In the genomic region with DNA sequence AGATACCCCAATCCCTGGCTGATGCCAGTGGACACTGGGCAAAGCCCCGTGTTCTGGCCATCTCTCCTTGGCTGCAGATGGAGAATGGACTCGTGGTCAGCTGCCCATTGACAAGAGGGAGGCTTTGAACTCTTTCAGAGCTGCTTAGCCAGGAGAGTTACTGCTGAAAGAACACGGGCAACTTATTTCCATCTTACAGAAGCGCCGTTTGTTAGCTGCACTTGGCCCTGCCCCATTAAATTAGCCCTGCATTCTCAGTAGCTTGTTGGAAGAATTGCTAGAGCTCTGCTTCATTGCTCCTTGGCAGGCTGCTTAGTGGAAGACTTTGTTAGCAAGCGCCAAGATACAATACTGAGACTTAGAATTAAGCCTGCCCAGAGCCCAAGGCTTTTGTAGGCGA, we compare ENCODE assay signal across 15 mouse cellular contexts.
A peak's percentile ranks its signal among the peaks of the same experiment; 100 is the strongest.
DNase-seq lines count a peak whose midpoint lies in the region; ATAC-seq lines count a peak whose summit lies in the region.
"Had no signal": no experiment of that assay in that cellular context is flagged by ENCODE, and none has a peak within 500 bp of the region (broad histone marks: within the 10 kb centered on the region; RNA-seq: fewer than 3 reads in every experiment).

No protein-coding gene starts in this region.

- WGBS in forebrain, embryonic 13.5 days = 37% methylated on average over 7 of the region's 7 CpGs
- WGBS in forebrain, embryonic 11.5 days = 59% methylated on average over 7 of the region's 7 CpGs

- H3K27me3 ChIP-seq in forebrain, embryonic 13.5 days = no peaks in the 10 kb centered on the region
- H3K27me3 ChIP-seq in forebrain, embryonic 11.5 days (ENCODE audit: control insufficient read depth, insufficient read depth, low read length) = no peaks in the 10 kb centered on the region
- H3K27me3 ChIP-seq: embryonic facial prominence, embryonic 15.5 days; limb, embryonic 13.5 days; midbrain, embryonic 12.5 days; Patski had no signal

- H3K4me1 ChIP-seq in forebrain, embryonic 13.5 days = peaks cover 12% of the 10 kb centered on the region
- no peaks in the 10 kb centered on the region for H3K4me1 ChIP-seq in forebrain, embryonic 11.5 days (replicated peaks; ENCODE audit: control insufficient read depth, insufficient read depth, low read length)
- H3K4me1 ChIP-seq: embryonic facial prominence, embryonic 15.5 days; limb, embryonic 13.5 days had no signal

- no peak overlapping the region for H3K4me2 ChIP-seq in forebrain, embryonic 13.5 days
- no peak overlapping the region for H3K4me2 ChIP-seq in forebrain, embryonic 11.5 days (ENCODE audit: low read depth, low read length, severe bottlenecking)
- H3K4me2 ChIP-seq: embryonic facial prominence, embryonic 15.5 days; limb, embryonic 13.5 days; midbrain, embryonic 12.5 days had no signal

- no peak overlapping the region for H3K4me3 ChIP-seq in forebrain, embryonic 13.5 days
- no peak overlapping the region for H3K4me3 ChIP-seq in forebrain, embryonic 11.5 days (ENCODE audit: low read depth, low read length)
- H3K4me3 ChIP-seq: embryonic facial prominence, embryonic 15.5 days; limb, embryonic 13.5 days; midbrain, embryonic 12.5 days had no signal

- H3K9ac ChIP-seq in forebrain, embryonic 13.5 days = no peak overlapping the region
- H3K9ac ChIP-seq in forebrain, embryonic 11.5 days (ENCODE audit: low read length) = no peak overlapping the region
- H3K9ac ChIP-seq: embryonic facial prominence, embryonic 15.5 days; limb, embryonic 13.5 days; midbrain, embryonic 12.5 days had no signal

- no peaks in the 10 kb centered on the region for H3K9me3 ChIP-seq in forebrain, embryonic 13.5 days (replicated peaks)
- H3K9me3 ChIP-seq in forebrain, embryonic 11.5 days (ENCODE audit: control insufficient read depth, low read length) = no peaks in the 10 kb centered on the region
- H3K9me3 ChIP-seq: embryonic facial prominence, embryonic 15.5 days; limb, embryonic 13.5 days; midbrain, embryonic 12.5 days had no signal

- ATAC-seq in forebrain, embryonic 13.5 days = peak; percentile 74
- no peak for ATAC-seq in forebrain, embryonic 11.5 days (replicated peaks; ENCODE audit: low FRiP score)
- ATAC-seq in erythroblast, adult 5-6 weeks (replicated peaks; ENCODE audit: low FRiP score, poor library complexity, severe bottlenecking) = no peak
- ATAC-seq: Patski had no signal

- DNase-seq in forebrain, embryonic 11.5 days (ENCODE audit: low spot score) = no peak
- DNase-seq in right cerebral cortex, adult 2 months (ENCODE audit: low spot score in 2 of 2) = peak; percentile 29 to 39
- no peak for DNase-seq in right cerebral cortex, postnatal 4 days
- DNase-seq in layer of hippocampus, postnatal 10 days (ENCODE audit: low spot score in 2 of 2) = peak; percentile 32 to 59
- DNase-seq in right cerebral cortex, postnatal 36 days (ENCODE audit: low spot score in 2 of 2) = peak; percentile 18 to 55
- no peak for DNase-seq in T-cell, adult 2 months (ENCODE audit: low spot score)
- DNase-seq: adrenal gland, postnatal 10 days; cerebellum, adult 8-10 months had no signal

- H3K36me3 ChIP-seq in forebrain, embryonic 13.5 days (ENCODE audit: poor library complexity, severe bottlenecking) = no peaks in the 10 kb centered on the region
- no peaks in the 10 kb centered on the region for H3K36me3 ChIP-seq in forebrain, embryonic 11.5 days (ENCODE audit: control insufficient read depth, insufficient read depth, low read length)
- H3K36me3 ChIP-seq: embryonic facial prominence, embryonic 15.5 days; limb, embryonic 13.5 days; midbrain, embryonic 12.5 days had no signal

- no peak overlapping the region for H3K27ac ChIP-seq in forebrain, embryonic 13.5 days
- no peak overlapping the region for H3K27ac ChIP-seq in forebrain, embryonic 11.5 days (ENCODE audit: low read depth, low read length)
- H3K27ac ChIP-seq: embryonic facial prominence, embryonic 15.5 days; kidney, postnatal 0 days; limb, embryonic 13.5 days; midbrain, embryonic 12.5 days had no signal

Comparison
In these comparisons a context has a peak if more than half of its experiments do, and no peak if none do; other contexts are left out.
1. DNase-seq: peak in right cerebral cortex, adult 2 months (2 of 2), layer of hippocampus, postnatal 10 days (2 of 2) and right cerebral cortex, postnatal 36 days (2 of 2); none in forebrain, embryonic 11.5 days (single experiment), right cerebral cortex, postnatal 4 days (single experiment) and T-cell, adult 2 months (single experiment).